Mouse (Mus musculus) lung, adult 2 months (tissue): ENCODE measurements at regions not wholly inside any gene's neighbourhood (a gene's known extent, or its start where the extent isn't known, plus 50 kb on each side); places are given as distances from the start of the nearest gene placed in this dataset.

ENCODE experiments used
- CTCF ChIP-seq: fragments of 200-500 bp; IDR thresholded peaks from 2 replicates; pipeline ENCODE4 v1.5.1; 2011; ENCODE audit warnings: mild to moderate bottlenecking, low read length, control low read depth; ENCODE audit not compliant: insufficient read depth
- POLR2A ChIP-seq: fragments of 200-500 bp; IDR thresholded peaks from 2 replicates; pipeline ENCODE4 v1.6.1; 2011; ENCODE audit warnings: low read depth, mild to moderate bottlenecking, control low read depth, low read length, borderline replicate concordance; ENCODE audit errors: extremely low read depth

GRCm38 (mm10) chr5:52940645-52941044 is 97.2 kb upstream of the Slc34a2 start:
- TF ChIP-seq POLR2A (no peak), CTCF (no peak)
